Mouse (Mus musculus) left cerebral cortex, postnatal 36 days (tissue): ENCODE results near the gene Mup22. TPM values are rescaled to one million over a fixed set of nuclear protein-coding genes. Genes with fewer than 3 reads are reported as not detected.
"Not testable (repeated sequence)": the region's sequence is repeated elsewhere in the genome, so short reads cannot be mapped to it uniquely, and the experiment has no call there.

Experiments used
- DNase-seq, 2 experiments: peaks; one replicate each; pipeline ENCODE4 v3.0.0; 2021 to 2022; ENCODE audit warnings: low spot score in 2 of 2, mixed read lengths in 1 of 2
- intact Hi-C: fragments of 180-260 bp; cut with DNase I; formaldehyde crosslinking; loops from one replicate; pipeline ENCODE4 v1.15.1; 2025
- total RNA-seq, 2 experiments: library from RNA; stranded (reverse); gene quantifications; 2 replicates each; pipeline ENCODE4 v1.2.3; 2021

Gene Mup22
- not detected for total RNA-seq

- DNase-seq, intact Hi-C loops: not testable (repeated sequence)
Observed at GRCm38 (mm10) chr4:60821363-60821762, at the start of gene Mup22. TSS of gene Mup22 (minus strand) at chr4:60821463.

GRCm38 (mm10) chr4:60840889-60841288 is 19.6 kb upstream of the Mup22 start:
- intact Hi-C loops, DNase-seq: not testable (repeated sequence)

Other genes with a start within 250 kb of the Mup22 start
- gene Mup10, start 239.3 kb downstream of the Mup22 start, total RNA-seq = not detected
- gene Mup11, start 159.1 kb downstream of the Mup22 start, total RNA-seq = not detected
- not detected for gene Mup12, start 80.1 kb downstream of the Mup22 start, total RNA-seq